ENCODE assay signal across 20 mouse cellular contexts in genomic region chr8:92633199-92633598, GRCm38 (mm10). TPM values are rescaled to one million over a fixed set of nuclear protein-coding genes. Genes with fewer than 3 reads are reported as not detected.
"Had no signal": no experiment of that assay in that cellular context is flagged by ENCODE, and none has a peak within 500 bp of the region (broad histone marks: within the 10 kb centered on the region; RNA-seq: fewer than 3 reads in every experiment).

No protein-coding gene starts in this region.

- H3K27ac ChIP-seq: kidney, embryonic 15.5 days; left cerebral cortex, adult 2 months; limb, embryonic 10.5 days; liver, embryonic 15.5 days; midbrain, embryonic 15.5 days; neural tube, embryonic 12.5 days; stomach, embryonic 15.5 days had no signal

- H3K4me2 ChIP-seq: kidney, embryonic 15.5 days; liver, embryonic 11.5 days; liver, embryonic 15.5 days; midbrain, embryonic 15.5 days; neural tube, embryonic 12.5 days; stomach, embryonic 15.5 days had no signal

- H3K9ac ChIP-seq: kidney, embryonic 15.5 days; liver, embryonic 15.5 days; midbrain, embryonic 15.5 days; neural tube, embryonic 12.5 days; stomach, embryonic 15.5 days had no signal

- DNase-seq: kidney, postnatal 14 days; lung, adult 2 months; lung, postnatal 36 days; right cerebral cortex, postnatal 4 days; spleen, adult 18-20 months; thymus, adult 2 months; thymus, postnatal 25 days had no signal

- H3K36me3 ChIP-seq: kidney, embryonic 15.5 days; limb, embryonic 10.5 days; liver, embryonic 15.5 days; midbrain, embryonic 15.5 days; neural tube, embryonic 12.5 days; stomach, embryonic 15.5 days had no signal

- H3K4me3 ChIP-seq: kidney, embryonic 15.5 days; left cerebral cortex, adult 2 months; limb, embryonic 10.5 days; liver, embryonic 15.5 days; midbrain, embryonic 15.5 days; neural tube, embryonic 12.5 days; stomach, embryonic 15.5 days had no signal

- ATAC-seq: lung, postnatal 0 days; midbrain, embryonic 15.5 days had no signal

- H3K4me1 ChIP-seq: kidney, embryonic 15.5 days; liver, embryonic 15.5 days; midbrain, embryonic 15.5 days; neural tube, embryonic 12.5 days; stomach, embryonic 15.5 days had no signal

- H3K9me3 ChIP-seq: kidney, embryonic 15.5 days; limb, embryonic 10.5 days; liver, embryonic 15.5 days; midbrain, embryonic 15.5 days; neural tube, embryonic 12.5 days; stomach, embryonic 15.5 days had no signal

- H3K27me3 ChIP-seq: kidney, embryonic 15.5 days; liver, embryonic 15.5 days; midbrain, embryonic 15.5 days; neural tube, embryonic 12.5 days; stomach, embryonic 15.5 days had no signal

RNA-seq across cellular contexts. Expression of gene Irx6, which starts 40.9 kb away (rescaled TPM):
- total RNA-seq: megakaryocyte progenitor cell, adult 5-6 weeks; monocyte, adult 5-6 weeks; neutrophil, adult 5-6 weeks had no signal
- polyA plus RNA-seq: liver, embryonic 11.5 days; liver, embryonic 15.5 days; lung, adult 2 months; lung, postnatal 0 days; testis, adult 2 months had no signal
